Mouse (Mus musculus): ENCODE data around the gene Sun5. TPM values are rescaled to one million over a fixed set of nuclear protein-coding genes. Genes with fewer than 3 reads are reported as not detected.
A peak's percentile ranks its signal among the peaks of the same experiment; 100 is the strongest.
"Not testable (repeated sequence)": the region's sequence is repeated elsewhere in the genome, so short reads cannot be mapped to it uniquely, and the experiment has no call there.

Sun5 gene
- polyA plus RNA-seq, 2 experiments = not detected

DNA sequence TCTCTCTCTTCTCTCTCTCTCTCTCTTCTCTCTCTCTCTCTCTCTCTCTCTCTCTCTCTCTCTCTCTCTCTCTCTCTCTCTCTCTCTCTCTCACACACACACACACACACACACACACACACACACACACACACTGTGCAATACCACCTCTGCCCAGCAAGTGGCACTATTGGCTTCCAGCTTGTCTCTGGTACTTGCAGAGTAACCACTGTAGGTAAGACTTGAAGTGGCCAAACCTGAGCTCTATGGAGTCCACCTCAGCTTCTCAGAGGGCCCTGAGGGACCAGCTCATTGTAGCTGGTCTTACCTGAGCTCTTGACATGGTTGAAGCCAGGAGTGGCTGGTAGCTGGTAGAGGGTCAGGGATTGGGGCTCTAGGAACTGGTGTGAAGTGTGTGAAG is 63.4 kb downstream of the Sun5 start:
- H3K9me3 ChIP-seq (ENCODE audit: control insufficient read depth, low read length); H3K4me1 ChIP-seq (replicated peaks; ENCODE audit: control insufficient read depth in 2 of 2, insufficient read depth in 2 of 2, low read length in 1 of 2); H3K27ac ChIP-seq; H3K4me3 ChIP-seq (ENCODE audit: insufficient read depth in 1 of 2, low read depth in 2 of 2, low read length in 2 of 2); H3K4me2 ChIP-seq (ENCODE audit: low read depth); H3K36me3 ChIP-seq (replicated peaks; ENCODE audit: control insufficient read depth, insufficient read depth, low read depth); H3K9ac ChIP-seq (replicated peaks); ATAC-seq (ENCODE audit: insufficient read depth); H3K27me3 ChIP-seq (ENCODE audit: control insufficient read depth, insufficient read depth, low read length): not testable (repeated sequence)
- peak in 1 of 3 experiments; percentile 19 for DNase-seq (ENCODE audit: low read depth in 3 of 3, low spot score in 3 of 3)
- TF ChIP-seq CTCF (IDR thresholded peaks at IDR 0.05; ENCODE audit: low read depth) = peak; percentile 78

Other genes with a start within 250 kb of the Sun5 start
- 5.4 and 9.5 TPM in 2 replicates for gene Commd7, start 238.3 kb downstream of the Sun5 start, polyA plus RNA-seq (2012; rRNA removed)
- 24.9 and 25.4 TPM in 2 replicates for gene Commd7, start 238.3 kb downstream of the Sun5 start, polyA plus RNA-seq (2014; fragmentation: Nextera tagmentation; extraction: Ambion mirVana)
- 2.2 and 2.8 TPM in 2 replicates for gene Dnmt3b, start 221.6 kb downstream of the Sun5 start, polyA plus RNA-seq (2012; rRNA removed)
- 4.1 and 4.3 TPM in 2 replicates for gene Dnmt3b, start 221.6 kb downstream of the Sun5 start, polyA plus RNA-seq (2014; fragmentation: Nextera tagmentation; extraction: Ambion mirVana)
- gene Dnmt3c, start 174.4 kb downstream of the Sun5 start, polyA plus RNA-seq (2012; rRNA removed) = 0.23 and 0.41 TPM in 2 replicates
- 0.45 and 0.50 TPM in 2 replicates for gene Dnmt3c, start 174.4 kb downstream of the Sun5 start, polyA plus RNA-seq (2014; fragmentation: Nextera tagmentation; extraction: Ambion mirVana)
- gene Mapre1, start 129.8 kb downstream of the Sun5 start, polyA plus RNA-seq (2012; rRNA removed) = 10.0 and 14.3 TPM in 2 replicates
- gene Mapre1, start 129.8 kb downstream of the Sun5 start, polyA plus RNA-seq (2014; fragmentation: Nextera tagmentation; extraction: Ambion mirVana) = 110 and 116 TPM in 2 replicates
- 0.04 and 0.09 TPM in 2 replicates for gene Efcab8, start 91.2 kb downstream of the Sun5 start, polyA plus RNA-seq (2012; rRNA removed)
- 0.08 TPM in 1 of 2 replicates, not detected in the other for gene Efcab8, start 91.2 kb downstream of the Sun5 start, polyA plus RNA-seq (2014; fragmentation: Nextera tagmentation; extraction: Ambion mirVana)
- gene Bpifb2, start 4.0 kb upstream of the Sun5 start, polyA plus RNA-seq (2012; rRNA removed) = not detected in 2 replicates
- not detected in 2 replicates for gene Bpifb2, start 4.0 kb upstream of the Sun5 start, polyA plus RNA-seq (2014; fragmentation: Nextera tagmentation; extraction: Ambion mirVana)
- gene Bpifb6, start 29.3 kb upstream of the Sun5 start, polyA plus RNA-seq (2012; rRNA removed) = not detected in 2 replicates
- not detected in 2 replicates for gene Bpifb6, start 29.3 kb upstream of the Sun5 start, polyA plus RNA-seq (2014; fragmentation: Nextera tagmentation; extraction: Ambion mirVana)
- not detected in 2 replicates for gene Bpifb3, start 47.1 kb upstream of the Sun5 start, polyA plus RNA-seq (2012; rRNA removed)
- not detected in 2 replicates for gene Bpifb3, start 47.1 kb upstream of the Sun5 start, polyA plus RNA-seq (2014; fragmentation: Nextera tagmentation; extraction: Ambion mirVana)
- 0.04 and 0.05 TPM in 2 replicates for gene Bpifb4, start 67.1 kb upstream of the Sun5 start, polyA plus RNA-seq (2012; rRNA removed)
- 0.09 and 0.15 TPM in 2 replicates for gene Bpifb4, start 67.1 kb upstream of the Sun5 start, polyA plus RNA-seq (2014; fragmentation: Nextera tagmentation; extraction: Ambion mirVana)
- not detected in 2 replicates for gene Bpifa6, start 103.9 kb upstream of the Sun5 start, polyA plus RNA-seq (2012; rRNA removed)
- not detected in 2 replicates for gene Bpifa6, start 103.9 kb upstream of the Sun5 start, polyA plus RNA-seq (2014; fragmentation: Nextera tagmentation; extraction: Ambion mirVana)
- gene Bpifa2, start 137.2 kb upstream of the Sun5 start, polyA plus RNA-seq (2012; rRNA removed) = not detected in 2 replicates
- gene Bpifa2, start 137.2 kb upstream of the Sun5 start, polyA plus RNA-seq (2014; fragmentation: Nextera tagmentation; extraction: Ambion mirVana) = not detected in 2 replicates